Mouse (Mus musculus) bone marrow, adult 2 months (tissue): Measurements from ENCODE around the gene Atg2a.

ENCODE experiments used
- CTCF ChIP-seq: fragments of 200-500 bp; IDR thresholded peaks from 2 replicates; pipeline ENCODE4 v1.5.1; 2011; ENCODE audit warnings: low read length, control low read depth; ENCODE audit not compliant: control insufficient read depth, insufficient read depth
- POLR2A ChIP-seq: fragments of 200-500 bp; IDR thresholded peaks from 2 replicates; pipeline ENCODE4 v1.6.1; 2011; ENCODE audit warnings: low read depth, mild to moderate bottlenecking, control low read depth, low read length, borderline replicate concordance; ENCODE audit not compliant: control insufficient read depth

GRCm38 (mm10) chr19:6236053-6236441, 5.4 kb upstream of the Atg2a start:
- TF ChIP-seq CTCF (no peak), POLR2A (no peak)
